Mouse (Mus musculus): ENCODE measurements at regions not wholly inside any gene's neighbourhood (a gene's known extent, or its start where the extent isn't known, plus 50 kb on each side); places are given as distances from the start of the nearest gene placed in this dataset.
A peak's percentile ranks its signal among the peaks of the same experiment; 100 is the strongest.
"Not testable (repeated sequence)": the region's sequence is repeated elsewhere in the genome, so short reads cannot be mapped to it uniquely, and the experiment has no call there.

DNA sequence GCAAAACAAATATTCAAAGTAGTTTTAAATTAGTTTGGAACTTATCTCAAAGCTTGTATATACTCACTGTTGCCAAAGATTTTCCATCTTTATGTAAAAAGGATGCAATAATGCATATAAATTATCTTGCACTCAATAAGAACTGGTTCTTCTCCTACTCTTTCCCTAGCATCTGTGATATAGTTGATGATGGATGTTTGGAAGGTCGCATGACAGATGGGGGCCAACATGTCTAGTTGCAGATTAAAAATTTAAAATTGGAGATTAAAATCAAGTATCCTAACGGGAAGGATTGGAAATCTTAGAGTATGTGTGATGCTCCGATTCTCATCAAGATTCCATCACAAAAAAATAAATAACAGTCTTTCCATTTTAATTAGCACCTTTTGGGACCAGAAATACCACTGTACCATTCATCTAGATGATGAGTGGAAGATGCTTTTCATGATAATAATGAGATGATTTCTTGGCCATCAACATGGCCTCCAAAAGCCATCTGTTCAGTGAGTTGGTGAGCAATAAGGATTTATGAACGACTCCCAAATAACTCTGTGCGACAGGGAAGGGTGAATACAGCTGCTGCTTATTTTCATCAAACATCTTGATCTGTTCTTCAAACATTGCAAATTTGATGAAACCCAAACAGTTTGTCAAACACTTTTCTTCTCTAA lies 655.9 kb upstream of the Cdh8 start:
- Histone ChIP-seq H3K27me3 (ENCODE audit: control insufficient read depth, insufficient read depth, low read length) (no peaks in the 10 kb centered on the region), H3K27ac (no peak overlapping the region), H3K4me2 (replicated peaks) (no peak overlapping the region), H3K9ac (no peak overlapping the region), H3K36me3 (replicated peaks; ENCODE audit: control insufficient read depth, insufficient read depth) (no peaks in the 10 kb centered on the region), H3K4me3 (replicated peaks; ENCODE audit: low read length) (no peak overlapping the region), H3K9me3 (ENCODE audit: control insufficient read depth, low read length) (no peaks in the 10 kb centered on the region), H3K4me1 (replicated peaks; ENCODE audit: control insufficient read depth, insufficient read depth, low read length) (no peaks in the 10 kb centered on the region)
- DNase-seq (ENCODE audit: low spot score) (no peak), ATAC-seq (ENCODE audit: low FRiP score) (no peak)
- WGBS = 82% methylated on average over 5 of the region's 5 CpGs

DNA sequence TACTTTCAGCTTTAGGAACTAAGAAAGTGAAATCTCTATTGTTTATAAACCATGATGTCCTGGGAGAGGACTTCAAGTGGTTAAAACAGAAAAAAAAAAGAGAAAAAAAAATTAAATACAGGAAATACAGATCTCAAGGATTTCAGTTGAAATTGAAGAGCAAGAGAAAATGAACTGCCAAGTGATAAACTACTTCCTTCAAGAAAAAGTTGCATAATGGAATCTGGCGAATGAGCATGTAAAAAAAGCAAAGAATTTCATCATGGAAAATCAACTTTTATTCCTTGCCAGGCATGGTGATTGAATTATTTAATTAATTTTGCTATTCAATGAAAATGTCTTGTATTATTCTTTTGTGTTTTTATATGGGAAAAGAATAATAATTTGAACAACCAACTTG lies 653.5 kb upstream of the Cdh8 start:
- no peaks in the 10 kb centered on the region for H3K36me3 ChIP-seq (replicated peaks; ENCODE audit: control insufficient read depth, insufficient read depth)
- H3K4me2 ChIP-seq (replicated peaks) = no peak overlapping the region
- H3K9me3 ChIP-seq (ENCODE audit: control insufficient read depth, low read length) = no peaks in the 10 kb centered on the region
- no peak overlapping the region for H3K4me3 ChIP-seq (replicated peaks; ENCODE audit: low read length)
- no peaks in the 10 kb centered on the region for H3K27me3 ChIP-seq (ENCODE audit: control insufficient read depth, insufficient read depth, low read length)
- ATAC-seq (ENCODE audit: low FRiP score) = no peak
- no peaks in the 10 kb centered on the region for H3K4me1 ChIP-seq (replicated peaks; ENCODE audit: control insufficient read depth, insufficient read depth, low read length)
- H3K27ac ChIP-seq = no peak overlapping the region
- WGBS = 85% methylated on average over 1 of the region's 1 CpGs
- DNase-seq (ENCODE audit: low spot score) = no peak
- no peak overlapping the region for H3K9ac ChIP-seq

DNA sequence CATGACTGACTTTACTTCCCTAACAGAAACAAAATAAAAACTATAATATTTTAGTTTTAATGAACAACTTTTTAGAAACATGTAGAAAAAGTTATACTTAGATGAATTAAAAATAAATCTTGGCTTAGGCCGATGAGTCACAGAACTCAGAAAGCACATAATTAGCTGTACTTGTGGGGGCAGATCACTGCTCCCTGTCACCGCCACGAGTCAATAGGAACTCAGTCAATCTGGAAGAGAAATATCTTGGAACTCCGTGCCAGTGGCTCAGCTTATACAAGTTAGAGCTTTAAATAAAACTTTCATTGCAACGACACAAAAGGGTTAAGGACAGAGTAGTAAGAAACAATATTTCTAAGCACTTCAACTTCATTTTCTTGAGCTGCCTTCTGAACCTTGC lies 622.7 kb upstream of the Cdh8 start:
- Histone ChIP-seq H3K4me2 (replicated peaks) (no peak overlapping the region), H3K9ac (no peak overlapping the region), H3K4me3 (replicated peaks; ENCODE audit: low read length) (no peak overlapping the region), H3K9me3 (ENCODE audit: control insufficient read depth, low read length) (no peaks in the 10 kb centered on the region), H3K36me3 (replicated peaks; ENCODE audit: control insufficient read depth, insufficient read depth) (no peaks in the 10 kb centered on the region), H3K27me3 (ENCODE audit: control insufficient read depth, insufficient read depth, low read length) (no peaks in the 10 kb centered on the region), H3K4me1 (replicated peaks; ENCODE audit: control insufficient read depth, insufficient read depth, low read length) (no peaks in the 10 kb centered on the region), H3K27ac (no peak overlapping the region)
- ATAC-seq (ENCODE audit: low FRiP score) (no peak), DNase-seq (ENCODE audit: low spot score) (no peak)
- WGBS = 72% methylated on average over 5 of the region's 5 CpGs

DNA sequence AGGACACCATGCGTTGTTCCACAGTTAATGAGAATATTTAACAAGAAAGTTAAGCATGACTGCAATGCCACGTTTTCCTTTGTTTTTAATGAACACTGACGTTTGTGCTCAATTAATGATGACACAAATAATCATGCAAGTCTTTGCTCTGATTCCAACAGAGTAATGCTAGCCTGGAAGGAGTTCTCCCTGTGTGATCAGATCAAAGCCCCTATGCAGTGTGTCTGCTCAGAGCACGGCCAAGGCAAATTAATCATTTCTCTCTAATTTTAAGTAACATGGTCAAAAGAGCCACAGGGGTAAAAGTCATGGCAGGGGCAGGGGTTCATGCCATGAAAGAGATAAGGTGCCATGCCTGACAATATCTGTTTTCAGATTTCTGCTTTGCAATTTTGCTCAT lies 618.2 kb upstream of the Cdh8 start:
- WGBS = 44% methylated on average over 4 of the region's 4 CpGs
- no peak overlapping the region for H3K4me3 ChIP-seq (replicated peaks; ENCODE audit: low read length)
- H3K4me2 ChIP-seq (replicated peaks) = no peak overlapping the region
- H3K36me3 ChIP-seq (replicated peaks; ENCODE audit: control insufficient read depth, insufficient read depth) = no peaks in the 10 kb centered on the region
- ATAC-seq (ENCODE audit: low FRiP score) (no peak), DNase-seq (ENCODE audit: low spot score) (no peak)
- H3K27ac ChIP-seq = no peak overlapping the region
- no peaks in the 10 kb centered on the region for H3K9me3 ChIP-seq (ENCODE audit: control insufficient read depth, low read length)
- H3K4me1 ChIP-seq (replicated peaks; ENCODE audit: control insufficient read depth, insufficient read depth, low read length) = no peaks in the 10 kb centered on the region
- H3K9ac ChIP-seq = no peak overlapping the region
- H3K27me3 ChIP-seq (ENCODE audit: control insufficient read depth, insufficient read depth, low read length) = no peaks in the 10 kb centered on the region

DNA sequence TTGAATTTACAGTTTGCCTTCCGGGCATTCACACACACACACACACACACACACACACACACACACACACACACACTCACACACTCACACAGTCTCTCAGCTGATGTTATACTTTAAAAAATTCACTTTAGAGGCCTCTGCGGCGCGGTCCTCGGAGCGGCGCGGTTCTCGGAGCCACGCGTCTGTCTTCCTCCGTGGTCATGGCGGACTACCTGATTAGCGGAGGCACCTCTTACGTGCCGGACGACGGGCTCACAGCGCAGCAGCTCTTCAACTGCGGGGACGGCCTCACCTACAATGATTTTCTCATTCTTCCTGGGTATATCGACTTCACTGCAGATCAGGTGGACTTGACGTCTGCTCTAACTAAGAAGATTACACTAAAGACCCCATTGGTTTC lies 614.1 kb upstream of the Cdh8 start:
- H3K4me2 ChIP-seq (replicated peaks); DNase-seq (ENCODE audit: low spot score); H3K4me1 ChIP-seq (replicated peaks; ENCODE audit: control insufficient read depth, insufficient read depth, low read length); ATAC-seq (ENCODE audit: low FRiP score); H3K27ac ChIP-seq; H3K4me3 ChIP-seq (replicated peaks; ENCODE audit: low read length); H3K36me3 ChIP-seq (replicated peaks; ENCODE audit: control insufficient read depth, insufficient read depth); H3K27me3 ChIP-seq (ENCODE audit: control insufficient read depth, insufficient read depth, low read length); H3K9me3 ChIP-seq (ENCODE audit: control insufficient read depth, low read length); H3K9ac ChIP-seq: not testable (repeated sequence)
- WGBS = 98% methylated on average over 22 of the region's 23 CpGs

DNA sequence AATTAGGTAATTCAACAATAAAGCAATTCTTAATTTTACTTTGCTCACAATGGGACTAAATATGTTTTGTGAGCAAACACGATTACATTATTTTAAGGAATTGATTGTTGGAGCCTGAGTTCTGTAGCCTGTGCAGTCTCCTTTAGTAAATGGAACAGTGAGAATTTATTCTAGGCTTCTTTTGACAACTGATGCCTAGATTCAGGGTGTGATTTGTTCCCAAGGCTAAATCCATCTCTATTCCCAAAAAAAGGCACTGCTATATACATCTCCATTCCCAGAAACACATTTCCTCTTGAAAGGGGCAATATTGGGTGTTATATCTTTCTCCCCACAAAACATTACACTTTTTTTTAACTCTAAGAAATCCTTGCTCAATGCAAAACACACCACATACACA lies 599.4 kb upstream of the Cdh8 start:
- no peak for DNase-seq (ENCODE audit: low spot score)
- no peak overlapping the region for H3K9ac ChIP-seq
- no peaks in the 10 kb centered on the region for H3K9me3 ChIP-seq (ENCODE audit: control insufficient read depth, low read length)
- WGBS = 88% methylated on average over 1 of the region's 1 CpGs
- H3K27me3 ChIP-seq (ENCODE audit: control insufficient read depth, insufficient read depth, low read length) = no peaks in the 10 kb centered on the region
- H3K36me3 ChIP-seq (replicated peaks; ENCODE audit: control insufficient read depth, insufficient read depth) = no peaks in the 10 kb centered on the region
- H3K27ac ChIP-seq = no peak overlapping the region
- no peak for ATAC-seq (ENCODE audit: low FRiP score)
- no peaks in the 10 kb centered on the region for H3K4me1 ChIP-seq (replicated peaks; ENCODE audit: control insufficient read depth, insufficient read depth, low read length)
- no peak overlapping the region for H3K4me3 ChIP-seq (replicated peaks; ENCODE audit: low read length)
- H3K4me2 ChIP-seq (replicated peaks) = no peak overlapping the region

DNA sequence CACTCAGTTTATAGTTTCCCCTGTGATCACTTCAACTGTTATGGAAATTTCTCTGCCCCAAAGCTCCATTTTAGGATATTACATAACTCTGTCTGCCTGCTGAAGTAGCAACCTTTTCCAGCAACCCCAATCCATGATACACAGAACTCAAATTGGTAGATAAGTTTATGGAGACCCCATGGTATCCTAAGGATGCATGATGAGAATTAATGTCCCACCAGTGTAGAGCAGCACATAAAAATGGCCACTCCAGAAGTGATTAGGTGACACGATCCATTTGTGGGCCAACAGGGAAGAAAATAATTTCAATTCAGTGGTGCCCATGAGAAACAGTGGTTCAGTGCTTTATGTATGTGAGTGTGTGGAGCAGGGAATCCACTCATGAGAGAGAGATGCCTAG lies 583.3 kb upstream of the Cdh8 start:
- ATAC-seq (ENCODE audit: low FRiP score) (no peak), DNase-seq (ENCODE audit: low spot score) (peak; percentile 28)
- H3K4me3 ChIP-seq (replicated peaks; ENCODE audit: low read length) = no peak overlapping the region
- no peak overlapping the region for H3K9ac ChIP-seq
- H3K27ac ChIP-seq = no peak overlapping the region
- no peak overlapping the region for H3K4me2 ChIP-seq (replicated peaks)
- no peaks in the 10 kb centered on the region for H3K36me3 ChIP-seq (replicated peaks; ENCODE audit: control insufficient read depth, insufficient read depth)
- 84% methylated on average over 1 of the region's 1 CpGs for WGBS
- no peaks in the 10 kb centered on the region for H3K9me3 ChIP-seq (ENCODE audit: control insufficient read depth, low read length)
- no peaks in the 10 kb centered on the region for H3K27me3 ChIP-seq (ENCODE audit: control insufficient read depth, insufficient read depth, low read length)
- H3K4me1 ChIP-seq (replicated peaks; ENCODE audit: control insufficient read depth, insufficient read depth, low read length) = no peaks in the 10 kb centered on the region

DNA sequence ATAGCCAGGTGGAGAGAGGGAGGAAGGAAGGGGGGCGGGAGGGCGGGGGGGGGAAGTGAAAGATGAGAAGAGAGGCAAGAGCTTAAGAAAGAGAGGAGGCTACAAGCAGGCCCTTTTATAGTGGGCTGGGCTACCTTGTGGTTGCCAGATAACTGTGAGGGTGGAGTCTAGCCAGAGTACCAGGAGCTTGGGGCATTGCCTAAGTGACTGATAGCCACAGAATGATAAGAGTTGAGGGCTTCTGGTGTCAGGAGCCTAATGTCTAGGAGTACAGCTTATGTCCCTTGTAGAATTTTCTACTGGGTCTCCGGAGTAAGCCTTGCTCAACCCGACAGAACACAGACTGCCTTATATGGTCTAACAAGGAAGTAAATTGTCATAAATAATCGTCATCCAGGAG lies 567.4 kb upstream of the Cdh8 start:
- H3K27ac ChIP-seq = no peak overlapping the region
- H3K4me2 ChIP-seq (replicated peaks) = no peak overlapping the region
- WGBS = 81% methylated on average over 5 of the region's 5 CpGs
- H3K27me3 ChIP-seq (ENCODE audit: control insufficient read depth, insufficient read depth, low read length) = no peaks in the 10 kb centered on the region
- H3K4me3 ChIP-seq (replicated peaks; ENCODE audit: low read length) = no peak overlapping the region
- H3K9me3 ChIP-seq (ENCODE audit: control insufficient read depth, low read length) = no peaks in the 10 kb centered on the region
- ATAC-seq (ENCODE audit: low FRiP score) (no peak), DNase-seq (ENCODE audit: low spot score) (no peak)
- no peaks in the 10 kb centered on the region for H3K4me1 ChIP-seq (replicated peaks; ENCODE audit: control insufficient read depth, insufficient read depth, low read length)
- H3K9ac ChIP-seq = no peak overlapping the region
- no peaks in the 10 kb centered on the region for H3K36me3 ChIP-seq (replicated peaks; ENCODE audit: control insufficient read depth, insufficient read depth)

DNA sequence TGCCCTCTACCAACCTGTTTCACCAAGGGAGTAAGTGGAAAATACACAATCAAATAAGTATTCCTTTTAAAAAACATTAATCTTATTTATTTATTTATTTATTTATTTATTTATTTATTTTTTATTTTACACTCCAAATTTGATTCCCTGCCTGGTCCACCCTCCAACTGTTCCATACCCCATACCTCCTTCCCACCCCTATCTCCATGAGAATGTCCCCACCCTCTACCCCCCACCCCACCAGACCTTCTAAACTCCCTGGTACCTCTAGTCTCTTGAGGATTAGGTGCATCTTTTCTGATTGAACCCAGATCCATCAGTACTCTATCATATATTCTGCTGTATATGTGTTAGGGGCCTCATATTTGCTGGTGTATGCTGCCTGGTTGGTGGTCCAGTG lies 538.4 kb upstream of the Cdh8 start:
- H3K36me3 ChIP-seq (replicated peaks; ENCODE audit: control insufficient read depth, insufficient read depth) = no peaks in the 10 kb centered on the region
- H3K4me1 ChIP-seq (replicated peaks; ENCODE audit: control insufficient read depth, insufficient read depth, low read length) = no peaks in the 10 kb centered on the region
- H3K4me3 ChIP-seq (replicated peaks; ENCODE audit: low read length) = no peak overlapping the region
- ATAC-seq (ENCODE audit: low FRiP score) (no peak), DNase-seq (ENCODE audit: low spot score) (no peak)
- H3K9ac ChIP-seq = no peak overlapping the region
- H3K27ac ChIP-seq = no peak overlapping the region
- no peaks in the 10 kb centered on the region for H3K9me3 ChIP-seq (ENCODE audit: control insufficient read depth, low read length)
- H3K27me3 ChIP-seq (ENCODE audit: control insufficient read depth, insufficient read depth, low read length) = no peaks in the 10 kb centered on the region
- H3K4me2 ChIP-seq (replicated peaks) = no peak overlapping the region

DNA sequence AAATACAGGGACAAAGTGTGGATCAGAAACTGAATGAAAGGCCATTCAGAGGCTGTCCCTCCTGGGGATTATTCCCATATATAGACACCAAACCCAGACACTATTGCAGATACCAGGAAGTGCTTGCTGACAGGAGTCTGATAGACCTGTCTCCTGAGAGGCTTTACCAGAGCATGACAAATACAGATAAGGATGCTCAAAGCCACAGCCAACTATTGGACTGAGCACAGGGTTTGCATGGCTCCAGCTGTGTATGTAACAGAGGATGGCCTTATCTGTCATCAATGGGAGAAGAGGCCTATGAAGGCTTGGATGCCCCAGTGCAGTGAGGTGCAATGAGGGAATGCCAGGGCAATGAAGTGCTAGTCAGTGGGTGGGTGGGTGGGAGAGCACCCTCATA lies 537.6 kb upstream of the Cdh8 start:
- H3K4me2 ChIP-seq (replicated peaks) = no peak overlapping the region
- DNase-seq (ENCODE audit: low spot score) (no peak), ATAC-seq (ENCODE audit: low FRiP score) (no peak)
- H3K9me3 ChIP-seq (ENCODE audit: control insufficient read depth, low read length) = no peaks in the 10 kb centered on the region
- no peak overlapping the region for H3K27ac ChIP-seq
- H3K27me3 ChIP-seq (ENCODE audit: control insufficient read depth, insufficient read depth, low read length) = no peaks in the 10 kb centered on the region
- no peak overlapping the region for H3K4me3 ChIP-seq (replicated peaks; ENCODE audit: low read length)
- H3K9ac ChIP-seq = no peak overlapping the region
- no peaks in the 10 kb centered on the region for H3K36me3 ChIP-seq (replicated peaks; ENCODE audit: control insufficient read depth, insufficient read depth)
- H3K4me1 ChIP-seq (replicated peaks; ENCODE audit: control insufficient read depth, insufficient read depth, low read length) = no peaks in the 10 kb centered on the region
